Mouse (Mus musculus): ENCODE measurements at regions not wholly inside any gene's neighbourhood (a gene's known extent, or its start where the extent isn't known, plus 50 kb on each side); places are given as distances from the start of the nearest gene placed in this dataset.

GRCm38 (mm10) chr8:127838311-127838710 is 520.1 kb upstream of the Nrp1 start:
- TF ChIP-seq POLR2A (IDR thresholded peaks at IDR 0.05; ENCODE audit: extremely low read depth, insufficient read depth, low read length), result no peak
- no peak for TF ChIP-seq CTCF (IDR thresholded peaks at IDR 0.05; ENCODE audit: extremely low read depth, insufficient read depth, low read length)

All from cortical plate, adult 2 months (tissue).